Mouse (Mus musculus) hindbrain, embryonic 10.5 days (tissue): ENCODE measurements at regions not wholly inside any gene's neighbourhood (a gene's known extent, or its start where the extent isn't known, plus 50 kb on each side); places are given as distances from the start of the nearest gene placed in this dataset.
"Not testable (repeated sequence)": the region's sequence is repeated elsewhere in the genome, so short reads cannot be mapped to it uniquely, and the experiment has no call there.

ENCODE experiments used
- DNase-seq: peaks from one replicate; pipeline ENCODE4 v3.0.0-alpha.2; 2017; ENCODE audit warnings: low spot score
- H3K27ac ChIP-seq: fragments of 300-500 bp; sonication (generic); 2 replicates; pipeline ENCODE4 v1.5.1; 2016; ENCODE audit warnings: mild to moderate bottlenecking, moderate library complexity
- H3K27me3 ChIP-seq: fragments of 300-500 bp; sonication (generic); 2 replicates; pipeline ENCODE4 v1.6.1; 2016; ENCODE audit warnings: mild to moderate bottlenecking; ENCODE audit not compliant: poor library complexity, insufficient read depth, severe bottlenecking
- H3K36me3 ChIP-seq: fragments of 300-500 bp; sonication (generic); 2 replicates; pipeline ENCODE4 v1.6.1; 2016; ENCODE audit warnings: mild to moderate bottlenecking, moderate library complexity
- H3K4me1 ChIP-seq: fragments of 300-500 bp; sonication (generic); replicated peaks from 2 replicates; pipeline ENCODE4 v1.6.1; 2016; ENCODE audit warnings: mild to moderate bottlenecking
- H3K4me3 ChIP-seq: fragments of 300-500 bp; sonication (generic); 2 replicates; pipeline ENCODE4 v1.5.1; 2016; ENCODE audit warnings: mild to moderate bottlenecking, moderate library complexity
- H3K9me3 ChIP-seq: fragments of 300-500 bp; sonication (generic); 2 replicates; pipeline ENCODE4 v1.6.1; 2016; ENCODE audit warnings: mild to moderate bottlenecking, moderate library complexity
- WGBS: fragments of 180-500 bp; shearing (Covaris S2); methylation state at CpG from one replicate; pipeline ENCODE4 v1.1.7; 2016; 5-methylcytosine and 5-hydroxymethylcytosine counted together

GRCm38 (mm10) chr12:113292029-113292809 lies 106.5 kb downstream of the Tmem121 start:
- Histone ChIP-seq H3K4me1 (no peaks in the 10 kb centered on the region), H3K27me3 (no peaks in the 10 kb centered on the region), H3K9me3 (no peaks in the 10 kb centered on the region), H3K4me3 (no peak overlapping the region), H3K27ac (no peak overlapping the region), H3K36me3 (no peaks in the 10 kb centered on the region)
- no peak for DNase-seq
- 44% methylated on average over 1 of the region's 1 CpGs for WGBS

- Histone ChIP-seq H3K4me3 (no peak overlapping the region), H3K36me3 (no peaks in the 10 kb centered on the region), H3K27ac (no peak overlapping the region), H3K4me1 (no peaks in the 10 kb centered on the region), H3K27me3 (no peaks in the 10 kb centered on the region), H3K9me3 (no peaks in the 10 kb centered on the region)
- WGBS, result 95% methylated on average over 2 of the region's 2 CpGs
- no peak for DNase-seq
Observed at GRCm38 (mm10) chr12:113295924-113296323, 110.2 kb downstream of the Tmem121 start.

- 91% methylated on average over 1 of the region's 1 CpGs for WGBS
Observed at GRCm38 (mm10) chr12:113305973-113306372, 120.2 kb downstream of the Tmem121 start.

GRCm38 (mm10) chr12:113313319-113313718 lies 127.6 kb downstream of the Tmem121 start:
- Histone ChIP-seq H3K4me3 (no peak overlapping the region), H3K9me3 (no peaks in the 10 kb centered on the region), H3K4me1 (0 out of 2 replicates have a peak, but pooled peaks cover 5% of the 10 kb centered on the region), H3K36me3 (no peaks in the 10 kb centered on the region), H3K27ac (no peak overlapping the region), H3K27me3 (no peaks in the 10 kb centered on the region)
- DNase-seq, result no peak
- 50% methylated on average over 3 of the region's 3 CpGs for WGBS

More at GRCm38 (mm10) chr12:113305973-113306372, 120.2 kb downstream of the Tmem121 start:
- Histone ChIP-seq H3K27me3 (no peaks in the 10 kb centered on the region), H3K9me3 (no peaks in the 10 kb centered on the region), H3K4me1 (peaks cover 3% of the 10 kb centered on the region; the same call in 1 of the 2 replicates), H3K4me3 (no peak overlapping the region), H3K27ac (no peak overlapping the region), H3K36me3 (no peaks in the 10 kb centered on the region)
- DNase-seq, result no peak

- Histone ChIP-seq H3K9me3 (no peaks in the 10 kb centered on the region), H3K4me1 (0 out of 2 replicates have a peak, but pooled peaks cover 5% of the 10 kb centered on the region), H3K4me3 (no peak overlapping the region), H3K27ac (no peak overlapping the region), H3K36me3 (no peaks in the 10 kb centered on the region), H3K27me3 (no peaks in the 10 kb centered on the region)
- 93% methylated on average over 4 of the region's 4 CpGs for WGBS
- DNase-seq, result no peak
Observed at GRCm38 (mm10) chr12:113314624-113315023, 128.9 kb downstream of the Tmem121 start.

GRCm38 (mm10) chr12:113321086-113321485 lies 135.4 kb downstream of the Tmem121 start:
- Histone ChIP-seq H3K4me3 (no peak overlapping the region), H3K9me3 (no peaks in the 10 kb centered on the region), H3K4me1 (no peaks in the 10 kb centered on the region), H3K36me3 (no peaks in the 10 kb centered on the region), H3K27me3 (no peaks in the 10 kb centered on the region), H3K27ac (no peak overlapping the region)
- DNase-seq, result no peak
- WGBS, result 85% methylated on average over 9 of the region's 9 CpGs

GRCm38 (mm10) chr12:113322173-113322572 lies 136.4 kb downstream of the Tmem121 start:
- Histone ChIP-seq H3K4me1 (no peaks in the 10 kb centered on the region), H3K9me3 (no peaks in the 10 kb centered on the region), H3K27ac (no peak overlapping the region), H3K4me3 (no peak overlapping the region), H3K27me3 (no peaks in the 10 kb centered on the region), H3K36me3 (no peaks in the 10 kb centered on the region)
- no peak for DNase-seq
- WGBS, result 95% methylated on average over 2 of the region's 2 CpGs

- H3K4me3 ChIP-seq, result no peak overlapping the region
- H3K27me3 ChIP-seq, result no peaks in the 10 kb centered on the region
- H3K4me1 ChIP-seq, result no peaks in the 10 kb centered on the region
- no peak for DNase-seq
- H3K36me3 ChIP-seq, result no peaks in the 10 kb centered on the region
- no peaks in the 10 kb centered on the region for H3K9me3 ChIP-seq
- H3K27ac ChIP-seq, result no peak overlapping the region
- 95% methylated on average over 5 of the region's 5 CpGs for WGBS
Observed at GRCm38 (mm10) chr12:113327851-113328250, 142.1 kb downstream of the Tmem121 start.

- Histone ChIP-seq H3K36me3 (no peaks in the 10 kb centered on the region), H3K9me3 (no peaks in the 10 kb centered on the region), H3K27ac (no peak overlapping the region), H3K4me3 (no peak overlapping the region), H3K4me1 (no peaks in the 10 kb centered on the region), H3K27me3 (no peaks in the 10 kb centered on the region)
- DNase-seq, result no peak
- 92% methylated on average over 6 of the region's 6 CpGs for WGBS
Observed at GRCm38 (mm10) chr12:113330266-113330665, 144.5 kb downstream of the Tmem121 start.

GRCm38 (mm10) chr12:113332226-113332625 lies 146.5 kb downstream of the Tmem121 start:
- Histone ChIP-seq H3K36me3 (no peaks in the 10 kb centered on the region), H3K9me3 (no peaks in the 10 kb centered on the region), H3K27me3 (no peaks in the 10 kb centered on the region), H3K27ac (no peak overlapping the region), H3K4me1 (no peaks in the 10 kb centered on the region), H3K4me3 (no peak overlapping the region)
- 86% methylated on average over 3 of the region's 3 CpGs for whole genome bisulfite sequencing
- DNase-seq, result no peak

- no peak for DNase-seq
- Histone ChIP-seq H3K9me3 (no peaks in the 10 kb centered on the region), H3K4me3 (no peak overlapping the region), H3K36me3 (no peaks in the 10 kb centered on the region), H3K4me1 (no peaks in the 10 kb centered on the region), H3K27me3 (no peaks in the 10 kb centered on the region), H3K27ac (no peak overlapping the region)
Observed at GRCm38 (mm10) chr12:113333399-113333798, 147.7 kb downstream of the Tmem121 start.

GRCm38 (mm10) chr12:113333853-113334252 lies 148.1 kb downstream of the Tmem121 start:
- not testable (repeated sequence) for DNase-seq, H3K27ac ChIP-seq, H3K27me3 ChIP-seq, H3K4me1 ChIP-seq, H3K36me3 ChIP-seq, H3K4me3 ChIP-seq, H3K9me3 ChIP-seq
- WGBS, result 86% methylated on average over 3 of the region's 3 CpGs

GRCm38 (mm10) chr12:113337271-113337670 lies 151.5 kb downstream of the Tmem121 start:
- Histone ChIP-seq H3K27ac (no peak overlapping the region), H3K36me3 (no peaks in the 10 kb centered on the region), H3K9me3 (no peaks in the 10 kb centered on the region), H3K4me3 (no peak overlapping the region), H3K27me3 (no peaks in the 10 kb centered on the region), H3K4me1 (no peaks in the 10 kb centered on the region)
- no peak for DNase-seq
- 62% methylated on average over 3 of the region's 3 CpGs for WGBS

- WGBS, result 66% methylated on average over 7 of the region's 7 CpGs
- Histone ChIP-seq H3K27me3 (no peaks in the 10 kb centered on the region), H3K9me3 (no peaks in the 10 kb centered on the region), H3K36me3 (no peaks in the 10 kb centered on the region), H3K4me1 (no peaks in the 10 kb centered on the region), H3K27ac (no peak overlapping the region), H3K4me3 (no peak overlapping the region)
- no peak for DNase-seq
Observed at GRCm38 (mm10) chr12:113338891-113339290, 150.4 kb upstream of the Adam6b start.
